Mouse (Mus musculus) MEL (cell line): Measurements from ENCODE around the gene Elovl1. TPM values are rescaled to one million over a fixed set of nuclear protein-coding genes. Genes with fewer than 3 reads are reported as not detected.

Source experiments
- DNase-seq: peaks from one replicate; pipeline ENCODE4 v3.0.0; 2011; ENCODE audit warnings: low read depth, low spot score
- H3K27ac ChIP-seq: 2 replicates; pipeline ENCODE4 v1.5.1; 2012; ENCODE audit warnings: low read depth, mild to moderate bottlenecking, control low read depth, low read length, moderate library complexity; ENCODE audit not compliant: control insufficient read depth
- H3K27me3 ChIP-seq, 2 experiments: fragments of 150-350 bp in 1 of 2; sonication (generic) in 1 of 2; 2 replicates each; pipeline ENCODE4 v1.6.1; 2012; ENCODE audit warnings: low read length in 2 of 2, mild to moderate bottlenecking in 2 of 2, improper control_type of control experiment in 1 of 2, moderate library complexity in 1 of 2; ENCODE audit not compliant: insufficient read depth in 2 of 2, control insufficient read depth in 1 of 2
- H3K36me3 ChIP-seq, 2 experiments: 2 replicates each; pipeline ENCODE4 v1.6.1; 2012 to 2014; ENCODE audit warnings: low read length in 2 of 2, improper control_type of control experiment in 1 of 2, inconsistent platforms in 1 of 2, mild to moderate bottlenecking in 1 of 2; ENCODE audit not compliant: insufficient read depth in 2 of 2, control insufficient read depth in 1 of 2
- H3K4me1 ChIP-seq, 2 experiments: fragments of 150-350 bp in 1 of 2; sonication (generic) in 1 of 2; 2 replicates each; pipeline ENCODE4 v1.6.1; 2012; ENCODE audit warnings: low read length in 2 of 2, improper control_type of control experiment in 1 of 2, mild to moderate bottlenecking in 1 of 2; ENCODE audit not compliant: insufficient read depth in 2 of 2, control insufficient read depth in 1 of 2
- H3K4me3 ChIP-seq, 2 experiments: fragments of 150-350 bp in 1 of 2; sonication (generic) in 1 of 2; 2 replicates each; pipeline ENCODE4 v1.5.1; 2012; ENCODE audit warnings: low read depth in 2 of 2, low read length in 2 of 2, mild to moderate bottlenecking in 2 of 2, moderate library complexity in 2 of 2, control low read depth in 1 of 2, improper control_type of control experiment in 1 of 2; ENCODE audit not compliant: control insufficient read depth in 1 of 2, insufficient read depth in 1 of 2
- H3K79me2 ChIP-seq: 2 replicates; pipeline ENCODE4 v1.6.1; 2012; ENCODE audit warnings: mild to moderate bottlenecking, low read length, moderate library complexity; ENCODE audit not compliant: control insufficient read depth, poor library complexity, insufficient read depth
- H3K9ac ChIP-seq: 2 replicates; pipeline ENCODE4 v1.6.1; 2012; ENCODE audit warnings: low read depth, mild to moderate bottlenecking, control low read depth, low read length, moderate library complexity; ENCODE audit not compliant: control insufficient read depth, poor library complexity, severe bottlenecking
- H3K9me3 ChIP-seq: fragments of 150-350 bp; sonication (generic); replicated peaks from 2 replicates; pipeline ENCODE4 v1.6.1; 2012; ENCODE audit warnings: mild to moderate bottlenecking, low read length, improper control_type of control experiment, moderate library complexity; ENCODE audit not compliant: insufficient read depth
- BHLHE40 ChIP-seq: IDR thresholded peaks from 2 replicates; pipeline ENCODE4 v1.6.1; 2012; ENCODE audit warnings: low read depth, mild to moderate bottlenecking, inconsistent platforms, low read length, improper control_type of control experiment, borderline replicate concordance
- E2F4 ChIP-seq: IDR thresholded peaks from 2 replicates; pipeline ENCODE4 v1.6.1; 2011; ENCODE audit warnings: low read depth, low read length, improper control_type of control experiment, borderline replicate concordance
- ELF1 ChIP-seq: IDR thresholded peaks from 2 replicates; pipeline ENCODE4 v1.6.1; 2014; ENCODE audit warnings: low read depth, mild to moderate bottlenecking, inconsistent platforms, low read length, improper control_type of control experiment, moderate library complexity
- EP300 ChIP-seq, 2 experiments: IDR thresholded peaks; 2 replicates each; pipeline ENCODE4 v1.6.1; 2011; ENCODE audit warnings: improper control_type of control experiment in 2 of 2, low read length in 2 of 2, low read depth in 1 of 2, mild to moderate bottlenecking in 1 of 2
- ETS1 ChIP-seq: IDR thresholded peaks from 2 replicates; pipeline ENCODE4 v1.6.1; 2012; ENCODE audit warnings: low read depth, mild to moderate bottlenecking, inconsistent platforms, low read length, improper control_type of control experiment, moderate library complexity
- GATA1 ChIP-seq: IDR thresholded peaks from 2 replicates; pipeline ENCODE4 v1.6.1; 2011; ENCODE audit warnings: low read depth, low read length, improper control_type of control experiment
- HCFC1 ChIP-seq: IDR thresholded peaks from 2 replicates; pipeline ENCODE4 v1.6.1; 2012; ENCODE audit warnings: low read depth, mild to moderate bottlenecking, inconsistent platforms, low read length, improper control_type of control experiment, moderate library complexity
- JUND ChIP-seq: IDR thresholded peaks from 2 replicates; pipeline ENCODE4 v1.6.1; 2011; ENCODE audit warnings: low read depth, mild to moderate bottlenecking, improper control_type of control experiment, low read length
- KAT2A ChIP-seq: conservative IDR thresholded peaks from 2 replicates; pipeline ENCODE4 v1.6.1; 2012; ENCODE audit warnings: low read depth, low read length, improper control_type of control experiment, inconsistent platforms
- MAX ChIP-seq: IDR thresholded peaks from 2 replicates; pipeline ENCODE4 v1.6.1; 2011; ENCODE audit warnings: low read length, improper control_type of control experiment
- MEF2A ChIP-seq: IDR thresholded peaks from 2 replicates; pipeline ENCODE4 v1.6.1; 2014; ENCODE audit warnings: low read depth, mild to moderate bottlenecking, inconsistent platforms, low read length, improper control_type of control experiment; ENCODE audit not compliant: poor library complexity, insufficient replicate concordance, severe bottlenecking; ENCODE audit errors: extremely low read depth
- MXI1 ChIP-seq: IDR thresholded peaks from 2 replicates; pipeline ENCODE4 v1.6.1; 2011; ENCODE audit warnings: mild to moderate bottlenecking, low read depth, low read length, improper control_type of control experiment
- MYC ChIP-seq: IDR thresholded peaks from 2 replicates; pipeline ENCODE4 v1.6.1; 2011; ENCODE audit warnings: low read depth, mild to moderate bottlenecking, low read length, improper control_type of control experiment, moderate library complexity
- RAD21 ChIP-seq: IDR thresholded peaks from 2 replicates; pipeline ENCODE4 v1.6.1; 2011; ENCODE audit warnings: mild to moderate bottlenecking, low read depth, low read length, improper control_type of control experiment
- RCOR1 ChIP-seq: IDR thresholded peaks from 2 replicates; pipeline ENCODE4 v1.6.1; 2012; ENCODE audit warnings: low read depth, mild to moderate bottlenecking, inconsistent platforms, low read length, improper control_type of control experiment
- SIN3A ChIP-seq: IDR thresholded peaks from 2 replicates; pipeline ENCODE4 v1.6.1; 2012; ENCODE audit warnings: low read length, improper control_type of control experiment, inconsistent platforms
- TAL1 ChIP-seq: IDR thresholded peaks from 2 replicates; pipeline ENCODE4 v1.6.1; 2012; ENCODE audit warnings: mild to moderate bottlenecking, inconsistent platforms, low read length, moderate library complexity, mixed read lengths
- TBP ChIP-seq: IDR thresholded peaks from 2 replicates; pipeline ENCODE4 v1.8.0; 2011; ENCODE audit warnings: low read depth, low read length, improper control_type of control experiment
- TCF12 ChIP-seq: IDR thresholded peaks from 2 replicates; pipeline ENCODE4 v1.6.1; 2014; ENCODE audit warnings: low read depth, mild to moderate bottlenecking, inconsistent platforms, low read length, improper control_type of control experiment, moderate library complexity
- USF1 ChIP-seq: IDR thresholded peaks from 2 replicates; pipeline ENCODE4 v1.6.1; 2014; ENCODE audit warnings: low read depth, mild to moderate bottlenecking, inconsistent platforms, low read length, improper control_type of control experiment, moderate library complexity
- USF2 ChIP-seq, 2 experiments: IDR thresholded peaks; 2 replicates each; pipeline ENCODE4 v1.6.1; 2011 to 2012; ENCODE audit warnings: improper control_type of control experiment in 2 of 2, low read length in 2 of 2, borderline replicate concordance in 1 of 2, inconsistent platforms in 1 of 2, low read depth in 1 of 2, mild to moderate bottlenecking in 1 of 2; ENCODE audit not compliant: insufficient read depth in 1 of 2
- ZC3H11A ChIP-seq: IDR thresholded peaks from 2 replicates; pipeline ENCODE4 v1.6.1; 2012; ENCODE audit warnings: low read depth, mild to moderate bottlenecking, inconsistent platforms, low read length, improper control_type of control experiment
- polyA plus RNA-seq, 2 experiments: library from polyadenylated mRNA; stranded (reverse) in 1 of 2; unstranded in 1 of 2; fragments of >175 nt in 1 of 2; fragments of >200 nt in 1 of 2; gene quantifications; 2 replicates each; pipeline versions ENCODE4 v1.2.1 to v1.2.4; 2012; ENCODE audit warnings: low replicate concordance in 2 of 2, low read depth in 1 of 2; ENCODE audit not compliant: insufficient read length in 2 of 2, insufficient read depth in 1 of 2, missing spikeins in 1 of 2
- total RNA-seq: library from RNA; depleted of rRNA; stranded (reverse); fragments of 300-350 nt; gene quantifications from 2 replicates; pipeline ENCODE4 v1.2.3, GENCODE M21; 2012

Gene Elovl1
- total and polyA plus RNA-seq, 3 experiments: 134 to 391 (median 246) TPM

GRCm38 (mm10) chr4:118395289-118395688, 32.6 kb upstream of the Elovl1 start:
- Histone ChIP-seq H3K27me3 (no peaks in the 10 kb centered on the region), H3K4me3 (no peak overlapping the region), H3K9ac (no peak overlapping the region), H3K36me3 (peaks cover 3 to 12% of the 10 kb centered on the region in 2 experiments), H3K9me3 (no peaks in the 10 kb centered on the region), H3K79me2 (no peaks in the 10 kb centered on the region), H3K4me1 (peaks cover 8 to 9% of the 10 kb centered on the region in 2 experiments), H3K27ac (peak overlapping the region; percentile 18; the same call in 1 of the 2 replicates)
- peak; percentile 87 for DNase-seq
- TF ChIP-seq MXI1 (peak; percentile 76), USF1 (peak; percentile 39; the same call in 1 of the 2 replicates), RCOR1 (0 out of 2 replicates have a peak, but pooled peaks have one; percentile 32), KAT2A (0 out of 2 replicates have a peak, but pooled peaks have one; percentile 19), ETS1 (peak; percentile 95), MAX (peak; percentile 62), EP300 (IDR thresholded peaks at IDR 0.05; ENCODE audit: low read depth in 1 of 2, low read length in 2 of 2) (peak; percentile 76 to 80), JUND (no peak), USF2 (IDR thresholded peaks at IDR 0.05; ENCODE audit: borderline replicate concordance in 1 of 2, insufficient read depth in 1 of 2, low read depth in 1 of 2, low read length in 2 of 2) (no peak), RAD21 (no peak), ZC3H11A (0 out of 2 replicates have a peak, but pooled peaks have one; percentile 10), GATA1 (peak; percentile 85), TBP (peak; percentile 53; the same call in 1 of the 2 replicates), TAL1 (peak; percentile 45), BHLHE40 (peak; percentile 34; the same call in 1 of the 2 replicates), MEF2A (peak; percentile 97), E2F4 (no peak), SIN3A (peak; percentile 92), ELF1 (peak; percentile 33; the same call in 1 of the 2 replicates), TCF12 (peak; percentile 78)

- H3K4me3 ChIP-seq: no peak overlapping the region
Measured at GRCm38 (mm10) chr4:118396433-118396832, 31.5 kb upstream of the Elovl1 start.

More at GRCm38 (mm10) chr4:118396433-118396832, 31.5 kb upstream of the Elovl1 start:
- no peaks in the 10 kb centered on the region for H3K79me2 ChIP-seq
- TF ChIP-seq HCFC1 (no peak), MYC (no peak)
- TF ChIP-seq, all 39 proteins: peak for 0
- H3K27ac ChIP-seq: no peak overlapping the region
- H3K9me3 ChIP-seq: no peaks in the 10 kb centered on the region
- no peak for DNase-seq
- no peak overlapping the region for H3K9ac ChIP-seq
- peaks cover 8 to 9% of the 10 kb centered on the region in 2 experiments for H3K4me1 ChIP-seq
- no peaks in the 10 kb centered on the region for H3K27me3 ChIP-seq
- H3K36me3 ChIP-seq: peaks cover 4 to 12% of the 10 kb centered on the region in 2 experiments
